Mouse (Mus musculus) forebrain, embryonic 12.5 days (tissue): ENCODE results near the gene Arsb. TPM values are rescaled to one million over a fixed set of nuclear protein-coding genes. Genes with fewer than 3 reads are reported as not detected.
"Not testable (repeated sequence)": the region's sequence is repeated elsewhere in the genome, so short reads cannot be mapped to it uniquely, and the experiment has no call there.

ENCODE experiments used
- ATAC-seq: fragments of 200-750 bp; cut with Nextera tagmentation; 2 replicates; pipeline ENCODE4 v1.8.0; 2017; ENCODE audit warnings: moderate TSS enrichment; ENCODE audit not compliant: low FRiP score
- H3K27ac ChIP-seq: fragments of 300-500 bp; sonication (generic); 2 replicates; pipeline ENCODE4 v1.5.1; 2016; ENCODE audit warnings: mild to moderate bottlenecking
- H3K27me3 ChIP-seq: fragments of 300-500 bp; sonication (generic); 2 replicates; pipeline ENCODE4 v1.6.1; 2016; ENCODE audit warnings: mild to moderate bottlenecking
- H3K36me3 ChIP-seq: fragments of 300-500 bp; sonication (generic); replicated peaks from 2 replicates; pipeline ENCODE4 v1.6.1; 2016; ENCODE audit warnings: mild to moderate bottlenecking
- H3K4me1 ChIP-seq: fragments of 300-500 bp; sonication (generic); 2 replicates; pipeline ENCODE4 v1.6.1; 2016
- H3K4me2 ChIP-seq: fragments of 300-500 bp; sonication (generic); 2 replicates; pipeline ENCODE4 v1.6.1; 2016; ENCODE audit warnings: mild to moderate bottlenecking, moderate library complexity
- H3K4me3 ChIP-seq: fragments of 300-500 bp; sonication (generic); replicated peaks from 2 replicates; pipeline ENCODE4 v1.5.1; 2016; ENCODE audit warnings: mild to moderate bottlenecking
- H3K9ac ChIP-seq: fragments of 300-500 bp; sonication (generic); 2 replicates; pipeline ENCODE4 v1.6.1; 2016; ENCODE audit warnings: mild to moderate bottlenecking
- H3K9me3 ChIP-seq: fragments of 300-500 bp; sonication (generic); 2 replicates; pipeline ENCODE4 v1.6.1; 2016
- WGBS: fragments of 180-500 bp; shearing (Covaris S2); methylation state at CpG from one replicate; pipeline ENCODE4 v1.1.7; 2016; 5-methylcytosine and 5-hydroxymethylcytosine counted together
- polyA plus RNA-seq: library from polyadenylated mRNA; unstranded; fragments of >200 nt; fragmentation: Nextera tagmentation; extraction: Ambion mirVana; gene quantifications from 2 replicates; pipeline ENCODE4 v1.2.1, GENCODE M21; 2016

Arsb gene
- polyA plus RNA-seq, 1 experiment from 2014 or later = 7.3 TPM

GRCm38 (mm10) chr13:93957907-93958306 lies 186.5 kb downstream of the Arsb start:
- Histone ChIP-seq H3K4me1 (no peaks in the 10 kb centered on the region), H3K4me3 (no peak overlapping the region), H3K9me3 (no peaks in the 10 kb centered on the region), H3K27me3 (no peaks in the 10 kb centered on the region), H3K27ac (no peak overlapping the region), H3K4me2 (no peak overlapping the region), H3K9ac (no peak overlapping the region), H3K36me3 (no peaks in the 10 kb centered on the region)
- no peak for ATAC-seq
- 90% methylated on average over 8 of the region's 8 CpGs for WGBS

GRCm38 (mm10) chr13:93966271-93966670 lies 194.8 kb downstream of the Arsb start:
- Histone ChIP-seq H3K27me3 (no peaks in the 10 kb centered on the region), H3K27ac (no peak overlapping the region), H3K9ac (no peak overlapping the region), H3K36me3 (no peaks in the 10 kb centered on the region), H3K4me2 (no peak overlapping the region), H3K9me3 (no peaks in the 10 kb centered on the region), H3K4me3 (no peak overlapping the region), H3K4me1 (peaks cover 14% of the 10 kb centered on the region)
- peak; percentile 46; the same call in 1 of the 2 replicates for ATAC-seq

DNA sequence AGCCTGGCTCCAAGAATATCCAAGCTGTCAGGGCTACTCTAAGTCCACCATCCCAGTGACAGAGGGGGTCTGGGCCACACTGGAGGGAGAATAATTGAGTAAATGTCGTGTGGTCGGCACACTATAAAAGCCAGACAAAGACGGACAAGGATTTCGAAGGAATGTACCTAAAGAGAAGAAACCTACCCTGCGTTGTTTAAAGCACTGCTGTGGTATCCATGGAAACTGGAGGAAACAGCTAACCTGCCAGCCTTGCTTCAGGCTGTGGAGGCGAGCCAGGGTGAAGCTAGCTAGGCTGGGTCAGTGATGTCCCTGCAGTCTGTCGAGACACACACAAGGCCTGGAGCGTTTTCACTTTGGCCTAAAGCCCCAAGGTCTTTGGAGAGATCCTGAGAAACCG lies 195.7 kb downstream of the Arsb start:
- Histone ChIP-seq H3K27ac (no peak overlapping the region), H3K9ac (no peak overlapping the region), H3K27me3 (no peaks in the 10 kb centered on the region), H3K4me1 (peaks cover 14% of the 10 kb centered on the region), H3K4me2 (no peak overlapping the region), H3K9me3 (no peaks in the 10 kb centered on the region), H3K36me3 (no peaks in the 10 kb centered on the region), H3K4me3 (no peak overlapping the region)
- WGBS = 41% methylated on average over 9 of the region's 9 CpGs
- no peak; the same call in 1 of the 2 replicates for ATAC-seq

- WGBS = 93% methylated on average over 5 of the region's 5 CpGs
- no peak for ATAC-seq
Observed at GRCm38 (mm10) chr13:93970115-93970514, 198.7 kb downstream of the Arsb start.

DNA sequence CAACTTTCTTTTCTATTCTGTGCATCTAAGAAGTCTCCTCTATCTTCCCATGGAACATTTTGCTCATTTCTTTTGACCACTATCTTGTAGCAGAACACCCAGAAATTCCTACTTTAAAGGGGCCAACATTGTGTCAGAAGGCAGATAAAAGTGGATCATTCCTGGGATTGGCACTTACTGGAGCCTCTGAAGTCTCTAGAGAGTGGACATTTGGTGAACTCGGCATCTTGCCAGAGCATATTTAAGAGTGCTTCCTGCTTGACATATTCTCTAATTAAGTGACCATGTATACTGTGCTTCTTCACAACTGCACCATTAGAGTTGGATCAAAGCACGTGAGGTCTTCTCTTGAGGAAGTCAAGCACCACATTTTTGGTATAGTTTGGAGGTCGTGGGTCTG lies 201.0 kb downstream of the Arsb start:
- Histone ChIP-seq H3K9ac (no peak overlapping the region), H3K4me3 (no peak overlapping the region), H3K27me3 (no peaks in the 10 kb centered on the region), H3K9me3 (no peaks in the 10 kb centered on the region), H3K36me3 (no peaks in the 10 kb centered on the region), H3K27ac (no peak overlapping the region), H3K4me2 (no peak overlapping the region), H3K4me1 (0 out of 2 replicates have a peak, but pooled peaks cover under 1% of the 10 kb centered on the region)
- WGBS = 82% methylated on average over 3 of the region's 3 CpGs
- no peak for ATAC-seq

More at GRCm38 (mm10) chr13:93970115-93970514, 198.7 kb downstream of the Arsb start:
- Histone ChIP-seq H3K4me3 (no peak overlapping the region), H3K4me2 (no peak overlapping the region), H3K9me3 (no peaks in the 10 kb centered on the region), H3K27ac (no peak overlapping the region), H3K9ac (no peak overlapping the region), H3K36me3 (no peaks in the 10 kb centered on the region), H3K27me3 (no peaks in the 10 kb centered on the region), H3K4me1 (peaks cover 14% of the 10 kb centered on the region)

GRCm38 (mm10) chr13:93975668-93976067 lies 204.2 kb downstream of the Arsb start:
- no peaks in the 10 kb centered on the region for H3K27me3 ChIP-seq
- ATAC-seq = no peak
- WGBS = 86% methylated on average over 5 of the region's 5 CpGs
- no peak overlapping the region for H3K27ac ChIP-seq
- no peak overlapping the region for H3K9ac ChIP-seq
- H3K4me2 ChIP-seq = no peak overlapping the region
- H3K36me3 ChIP-seq = no peaks in the 10 kb centered on the region
- H3K4me3 ChIP-seq = no peak overlapping the region
- H3K4me1 ChIP-seq = peaks cover 5% of the 10 kb centered on the region
- H3K9me3 ChIP-seq = no peaks in the 10 kb centered on the region

DNA sequence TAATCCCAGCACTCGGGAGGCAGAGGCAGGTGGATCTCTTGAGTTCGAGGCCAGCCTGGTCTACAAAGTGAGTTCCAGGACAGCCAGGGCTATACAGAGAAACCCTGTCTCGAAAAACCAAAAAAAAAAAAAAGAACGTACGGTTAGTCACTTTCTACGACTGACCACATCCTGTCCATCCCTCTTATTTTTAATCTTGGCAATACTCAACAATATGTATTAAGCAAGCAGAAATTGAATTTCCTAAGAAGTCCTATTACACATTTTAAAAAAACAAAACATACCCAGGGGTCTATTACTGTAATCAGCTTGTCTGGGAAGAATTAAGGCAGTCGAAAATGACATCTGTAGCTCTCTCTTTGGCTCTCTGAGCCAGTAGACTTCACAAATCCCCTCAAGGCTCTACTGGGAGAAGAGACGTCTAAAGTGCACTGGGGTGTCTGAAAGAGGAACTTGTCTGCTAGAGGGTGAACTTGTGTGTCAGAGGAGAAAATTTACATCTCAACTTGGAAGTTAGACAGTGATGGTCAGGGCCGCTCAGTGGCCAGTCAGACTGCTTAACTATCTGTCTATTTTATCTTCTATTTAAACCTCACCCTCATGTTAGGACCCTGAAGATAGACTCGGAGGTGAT lies 205.6 kb downstream of the Arsb start:
- no peak overlapping the region for H3K4me3 ChIP-seq
- 83% methylated on average over 10 of the region's 10 CpGs for WGBS

GRCm38 (mm10) chr13:93978703-93979495 lies 207.5 kb downstream of the Arsb start:
- Histone ChIP-seq H3K4me2 (no peak overlapping the region), H3K27me3 (no peaks in the 10 kb centered on the region), H3K36me3 (no peaks in the 10 kb centered on the region), H3K9ac (no peak overlapping the region), H3K4me3 (no peak overlapping the region), H3K4me1 (peaks cover 5% of the 10 kb centered on the region), H3K9me3 (no peaks in the 10 kb centered on the region), H3K27ac (no peak overlapping the region)
- 72% methylated on average over 12 of the region's 12 CpGs for WGBS
- no peak for ATAC-seq

More for the DNA sequence above, 205.6 kb downstream of the Arsb start:
- Histone ChIP-seq H3K27ac (no peak overlapping the region), H3K36me3 (no peaks in the 10 kb centered on the region), H3K4me1 (peaks cover 5% of the 10 kb centered on the region), H3K9ac (no peak overlapping the region), H3K4me2 (no peak overlapping the region), H3K27me3 (no peaks in the 10 kb centered on the region), H3K9me3 (no peaks in the 10 kb centered on the region)
- ATAC-seq = no peak

- no peaks in the 10 kb centered on the region for H3K9me3 ChIP-seq
- no peak overlapping the region for H3K9ac ChIP-seq
- ATAC-seq = no peak
- no peaks in the 10 kb centered on the region for H3K36me3 ChIP-seq
- no peak overlapping the region for H3K4me2 ChIP-seq
- 80% methylated on average over 1 of the region's 1 CpGs for WGBS
- H3K4me1 ChIP-seq = peaks cover 5% of the 10 kb centered on the region
- no peak overlapping the region for H3K27ac ChIP-seq
- H3K4me3 ChIP-seq = no peak overlapping the region
- no peaks in the 10 kb centered on the region for H3K27me3 ChIP-seq
Observed at GRCm38 (mm10) chr13:93979754-93980153, 208.3 kb downstream of the Arsb start.

- Histone ChIP-seq H3K27ac (no peak overlapping the region), H3K9ac (no peak overlapping the region), H3K9me3 (no peaks in the 10 kb centered on the region), H3K4me1 (peaks cover 10% of the 10 kb centered on the region; the same call in 1 of the 2 replicates), H3K4me3 (no peak overlapping the region), H3K36me3 (no peaks in the 10 kb centered on the region), H3K4me2 (no peak overlapping the region), H3K27me3 (no peaks in the 10 kb centered on the region)
- 59% methylated on average over 2 of the region's 2 CpGs for WGBS
- ATAC-seq = no peak
Observed at GRCm38 (mm10) chr13:93984521-93984920, 213.1 kb downstream of the Arsb start.

DNA sequence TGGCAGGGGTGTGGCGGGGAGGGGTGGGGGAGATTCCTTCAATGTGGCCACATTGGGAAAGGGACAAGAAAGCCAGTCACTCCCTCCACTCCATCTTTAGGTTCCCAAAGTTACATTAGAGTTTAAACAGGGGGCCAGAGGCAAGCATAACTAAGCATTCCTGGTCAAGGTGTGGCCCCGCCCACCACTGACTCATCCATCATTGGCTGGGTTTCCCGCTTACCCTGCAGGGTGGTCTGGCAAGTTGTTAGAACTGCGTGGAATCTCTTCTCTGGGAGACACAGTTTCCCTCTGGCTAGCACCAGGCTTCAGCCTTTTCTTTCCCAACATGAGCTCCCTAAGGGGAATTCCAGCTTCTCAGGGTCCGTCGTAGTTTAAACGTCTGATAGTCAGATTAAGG lies 213.8 kb downstream of the Arsb start:
- no peak for ATAC-seq
- 85% methylated on average over 7 of the region's 7 CpGs for WGBS
- H3K9me3 ChIP-seq = no peaks in the 10 kb centered on the region

GRCm38 (mm10) chr13:93985750-93986149 lies 214.3 kb downstream of the Arsb start:
- H3K9ac ChIP-seq, H3K4me2 ChIP-seq, H3K36me3 ChIP-seq, H3K27ac ChIP-seq, ATAC-seq, H3K27me3 ChIP-seq, H3K4me3 ChIP-seq, H3K9me3 ChIP-seq: not testable (repeated sequence)
- 96% methylated on average over 7 of the region's 8 CpGs for WGBS
- H3K4me1 ChIP-seq = peaks cover 11% of the 10 kb centered on the region; the same call in 1 of the 2 replicates

More for the DNA sequence above, 213.8 kb downstream of the Arsb start:
- H3K27ac ChIP-seq = no peak overlapping the region
- peaks cover 11% of the 10 kb centered on the region; the same call in 1 of the 2 replicates for H3K4me1 ChIP-seq
- no peaks in the 10 kb centered on the region for H3K36me3 ChIP-seq
- no peak overlapping the region for H3K4me2 ChIP-seq
- no peaks in the 10 kb centered on the region for H3K27me3 ChIP-seq
- no peak overlapping the region for H3K9ac ChIP-seq
- no peak overlapping the region for H3K4me3 ChIP-seq
